Mouse (Mus musculus) heart, postnatal 36 days (tissue): ENCODE measurements around the gene Gm2696. TPM values are rescaled to one million over a fixed set of nuclear protein-coding genes. Genes with fewer than 3 reads are reported as not detected.
"Not testable (repeated sequence)": the region's sequence is repeated elsewhere in the genome, so short reads cannot be mapped to it uniquely, and the experiment has no call there.

Source experiments
- DNase-seq, 2 experiments: peaks; one replicate each; pipeline ENCODE4 v3.0.0; 2021 to 2022
- intact Hi-C: fragments of 180-260 bp; cut with DNase I; formaldehyde crosslinking; loops from one replicate; pipeline ENCODE4 v1.15.1; 2025
- total RNA-seq, 2 experiments: library from RNA; stranded (reverse); gene quantifications; 2 replicates each; pipeline ENCODE4 v1.2.3; 2021

Gm2696 gene
- total RNA-seq: not detected

DNA sequence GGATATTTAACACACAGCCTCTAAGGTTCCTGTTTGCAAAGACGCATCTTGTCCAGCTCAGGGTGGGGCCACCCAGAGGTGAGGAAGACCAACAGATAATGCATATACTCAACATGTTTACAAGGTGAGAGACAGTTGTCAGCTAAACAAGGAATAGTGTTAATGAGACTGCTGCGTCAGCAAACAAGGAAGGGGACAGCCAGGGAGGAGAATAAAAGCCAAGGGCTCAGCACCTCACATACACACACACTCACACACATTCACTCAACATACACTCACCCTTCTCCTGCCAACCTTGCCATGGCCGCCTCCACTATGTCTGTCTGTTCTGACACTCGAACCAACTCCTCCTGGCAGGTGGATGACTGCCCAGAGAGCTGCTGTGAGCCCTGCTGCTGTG lies at the start of gene Gm2696:
Gene Gm2696, plus strand, starts transcription at position 301 of the 400 bp plus-strand sequence.
- intact Hi-C loops: loop anchor here (2.0 kb wide), 1 partner anchor 86 kb away; no protein-coding TSS in a partner anchor

DNA sequence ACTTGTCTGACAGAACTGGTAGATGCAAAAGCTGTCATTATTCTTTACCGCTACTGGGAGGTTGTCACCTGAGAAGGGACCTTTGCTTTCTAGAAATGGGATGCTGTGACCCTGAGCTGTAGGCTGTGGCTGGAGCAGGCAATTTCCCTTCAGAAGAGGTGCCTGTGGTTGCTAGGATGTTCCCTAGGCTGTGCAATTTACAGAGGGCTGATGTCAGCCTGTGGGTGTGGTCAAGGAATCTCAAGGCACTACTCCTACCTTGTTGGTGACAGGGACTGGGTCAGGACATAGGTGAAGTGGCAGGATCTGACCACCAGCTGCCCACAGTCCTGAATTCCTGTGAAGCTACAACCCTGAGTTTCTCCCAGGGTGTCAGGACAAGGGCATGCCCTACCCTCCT lies 44.8 kb upstream of the Gm2696 start:
- intact Hi-C loops: no loop called here
- no peak for DNase-seq

More for the DNA sequence above, at the start of gene Gm2696:
- DNase-seq: no peak

DNA sequence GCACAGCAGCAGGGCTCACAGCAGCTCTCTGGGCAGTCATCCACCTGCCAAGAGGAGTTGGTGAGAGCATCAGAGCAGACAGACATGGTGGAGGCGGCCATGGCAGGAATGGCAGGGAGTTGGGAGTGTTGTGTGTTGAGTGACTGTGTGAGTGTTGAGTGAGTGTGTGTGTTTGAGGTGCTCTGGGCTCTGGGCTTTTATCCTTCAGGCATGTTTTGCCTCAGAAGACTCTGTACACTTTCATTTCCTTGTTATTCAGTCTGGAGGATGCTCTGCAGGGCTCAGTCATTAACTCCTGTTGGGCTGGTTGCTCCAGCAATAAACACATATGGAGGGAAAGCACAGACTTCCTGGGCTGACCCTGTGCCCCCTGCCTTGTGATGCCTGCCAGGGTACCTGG lies 43.3 kb upstream of the Gm2696 start, which contains the start of gene Gm3238:
Gene Gm3238, minus strand, starts transcription at position 101 of the 400 bp plus-strand sequence.
- intact Hi-C loops, DNase-seq: not testable (repeated sequence)

DNA sequence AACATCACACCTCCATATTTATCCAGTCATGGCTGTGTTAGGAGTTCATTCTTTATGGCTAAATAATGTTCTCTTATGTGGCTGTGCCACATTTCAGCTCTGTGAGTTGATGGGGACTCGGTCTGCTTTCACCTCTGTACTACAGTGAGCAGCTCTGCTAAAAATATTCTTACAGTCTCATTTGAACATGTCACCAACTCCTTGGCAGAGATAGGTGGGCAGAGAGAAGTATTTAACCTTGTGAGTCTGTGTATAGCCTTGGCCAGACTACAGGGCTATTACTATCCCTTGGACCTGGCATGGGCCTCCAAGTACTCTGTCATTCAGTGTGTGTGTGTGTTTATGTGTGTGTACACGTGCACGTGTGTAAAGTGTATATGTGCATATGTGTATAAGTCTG lies 42.3 kb upstream of the Gm2696 start:
- intact Hi-C loops, DNase-seq: not testable (repeated sequence)

DNA sequence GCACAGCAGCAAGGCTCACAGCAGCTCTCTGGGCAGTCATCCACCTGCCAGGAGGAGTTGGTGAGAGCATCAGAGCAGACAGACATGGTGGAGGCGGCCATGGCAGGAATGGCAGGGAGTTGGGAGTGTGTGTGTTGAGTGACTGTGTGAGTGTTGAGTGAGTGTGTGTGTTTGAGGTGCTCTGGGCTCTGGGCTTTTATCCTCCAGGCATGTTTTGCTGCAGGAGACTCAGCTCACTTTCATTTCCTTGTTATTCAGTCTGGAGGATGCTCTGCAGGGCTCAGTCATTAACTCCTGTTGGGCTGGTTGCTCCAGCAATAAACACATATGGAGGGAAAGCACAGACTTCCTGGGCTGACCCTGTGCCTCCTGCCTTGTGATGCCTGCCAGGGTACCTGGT lies 37.6 kb upstream of the Gm2696 start, which contains the start of gene Gm7138:
Gene Gm7138, minus strand, starts transcription at position 101 of the 400 bp plus-strand sequence.
- DNase-seq, intact Hi-C loops: not testable (repeated sequence)

DNA sequence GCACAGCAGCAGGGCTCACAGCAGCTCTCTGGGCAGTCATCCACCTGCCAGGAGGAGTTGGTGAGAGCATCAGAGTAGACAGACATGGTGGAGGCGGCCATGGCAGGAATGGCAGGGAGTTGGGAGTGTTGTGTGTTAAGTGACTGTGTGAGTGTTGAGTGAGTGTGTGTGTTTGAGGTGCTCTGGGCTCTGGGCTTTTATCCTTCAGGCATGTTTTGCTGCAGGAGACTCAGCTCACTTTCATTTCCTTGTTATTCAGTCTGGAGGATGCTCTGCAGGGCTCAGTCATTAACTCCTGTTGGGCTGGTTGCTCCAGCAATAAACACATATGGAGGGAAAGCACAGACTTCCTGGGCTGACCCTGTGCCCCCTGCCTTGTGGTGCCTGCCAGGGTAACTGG lies 32.0 kb upstream of the Gm2696 start, which contains the start of gene Gm3250:
Gene Gm3250, minus strand, starts transcription at position 101 of the 400 bp plus-strand sequence.
- DNase-seq, intact Hi-C loops: not testable (repeated sequence)

DNA sequence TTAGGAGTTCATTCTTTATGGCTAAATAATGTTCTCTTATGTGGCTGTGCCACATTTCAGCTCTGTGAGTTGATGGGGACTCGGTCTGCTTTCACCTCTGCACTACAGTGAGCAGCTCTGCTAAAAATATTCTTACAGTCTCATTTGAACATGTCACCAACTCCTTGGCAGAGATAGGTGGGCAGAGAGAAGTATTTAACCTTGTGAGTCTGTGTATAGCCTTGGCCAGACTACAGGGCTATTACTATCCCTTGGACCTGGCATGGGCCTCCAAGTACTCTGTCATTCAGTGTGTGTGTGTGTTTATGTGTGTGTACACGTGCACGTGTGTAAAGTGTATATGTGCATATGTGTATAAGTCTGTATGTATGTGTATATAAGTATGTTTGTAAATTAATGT lies 31.1 kb upstream of the Gm2696 start:
- DNase-seq, intact Hi-C loops: not testable (repeated sequence)

DNA sequence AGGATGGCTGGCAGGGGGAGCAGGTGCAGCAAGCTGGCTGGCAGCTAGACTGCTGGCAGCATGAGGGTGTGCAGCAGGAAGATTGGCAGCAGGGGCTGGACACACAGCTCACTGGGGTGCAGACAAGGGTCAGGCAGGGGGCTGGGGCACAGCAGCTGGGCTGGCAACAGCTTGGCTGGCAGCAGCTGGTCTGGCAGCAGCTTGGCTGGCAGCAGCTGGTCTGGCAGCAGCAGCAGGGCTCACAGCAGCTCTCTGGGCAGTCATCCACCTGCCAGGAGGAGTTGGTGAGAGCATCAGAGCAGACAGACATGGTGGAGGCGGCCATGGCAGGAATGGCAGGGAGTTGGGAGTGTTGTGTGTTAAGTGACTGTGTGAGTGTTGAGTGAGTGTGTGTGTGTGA lies 26.6 kb upstream of the Gm2696 start, which contains the start of gene Gm7137:
Gene Gm7137, minus strand, starts transcription at position 325 of the 400 bp plus-strand sequence.
- intact Hi-C loops: not testable (repeated sequence)
- DNase-seq: peak; percentile 13 to 21

DNA sequence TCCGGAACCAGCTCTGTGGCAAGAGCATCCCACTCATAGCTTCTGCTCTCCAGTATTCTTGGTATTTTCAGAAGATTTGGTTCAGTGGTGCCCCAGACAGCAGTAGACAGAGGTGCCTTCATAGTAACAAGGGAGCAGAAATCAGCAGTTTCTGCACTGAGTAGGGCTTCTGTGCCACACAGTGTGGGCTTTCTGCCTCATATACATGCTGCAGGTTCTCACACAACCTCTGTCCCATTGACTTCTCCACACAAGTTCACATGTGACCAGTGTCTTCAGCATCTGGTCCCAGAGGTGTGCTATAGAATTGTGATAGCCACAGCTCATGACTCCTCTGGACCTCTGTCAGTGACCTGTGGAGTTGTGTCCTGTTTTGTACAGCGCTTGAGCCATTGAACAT lies 25.9 kb upstream of the Gm2696 start:
- no peak for DNase-seq
- intact Hi-C loops: no loop called here

DNA sequence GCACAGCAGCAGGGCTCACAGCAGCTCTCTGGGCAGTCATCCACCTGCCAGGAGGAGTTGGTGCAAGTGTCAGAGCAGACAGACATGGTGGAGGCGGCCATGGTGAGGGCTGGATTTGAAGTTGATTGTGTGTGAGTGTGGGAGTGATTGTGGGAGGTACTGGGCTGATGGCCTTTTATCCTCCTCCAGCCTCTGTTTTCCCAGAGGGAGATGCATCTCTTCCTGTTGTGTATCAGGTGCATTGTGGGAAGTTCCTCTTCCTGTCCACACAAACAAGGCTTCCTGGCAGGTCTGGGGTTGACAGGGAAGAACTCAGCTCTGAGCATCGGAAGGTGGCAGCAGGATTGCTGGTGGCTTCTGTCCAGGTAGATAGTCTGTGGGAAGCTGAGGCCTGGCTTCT lies 19.5 kb upstream of the Gm2696 start, which contains the start of gene Gm9639:
Gene Gm9639, minus strand, starts transcription at position 101 of the 400 bp plus-strand sequence.
- intact Hi-C loops: no loop called here
- DNase-seq: no peak

DNA sequence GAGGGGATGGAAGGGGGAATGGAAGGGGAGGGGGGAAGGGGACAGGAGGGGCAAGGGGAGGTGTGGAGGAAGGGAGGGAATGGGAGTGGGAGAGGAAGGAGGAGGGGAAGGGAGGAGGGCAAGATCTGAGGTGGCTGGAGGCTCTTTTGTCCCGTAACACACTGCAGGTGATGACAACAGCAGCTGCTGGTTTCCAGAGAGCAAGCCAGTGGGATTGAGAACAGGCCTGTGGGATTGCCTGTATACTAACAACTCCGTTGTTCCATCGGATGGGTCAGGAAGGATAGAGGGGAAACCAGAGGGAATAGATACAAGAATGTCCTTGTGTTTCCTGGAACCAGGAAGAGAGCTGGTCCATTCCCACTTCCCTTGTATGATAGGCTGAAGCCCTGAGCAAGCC lies 16.8 kb upstream of the Gm2696 start:
- intact Hi-C loops: no loop called here
- DNase-seq: no peak

DNA sequence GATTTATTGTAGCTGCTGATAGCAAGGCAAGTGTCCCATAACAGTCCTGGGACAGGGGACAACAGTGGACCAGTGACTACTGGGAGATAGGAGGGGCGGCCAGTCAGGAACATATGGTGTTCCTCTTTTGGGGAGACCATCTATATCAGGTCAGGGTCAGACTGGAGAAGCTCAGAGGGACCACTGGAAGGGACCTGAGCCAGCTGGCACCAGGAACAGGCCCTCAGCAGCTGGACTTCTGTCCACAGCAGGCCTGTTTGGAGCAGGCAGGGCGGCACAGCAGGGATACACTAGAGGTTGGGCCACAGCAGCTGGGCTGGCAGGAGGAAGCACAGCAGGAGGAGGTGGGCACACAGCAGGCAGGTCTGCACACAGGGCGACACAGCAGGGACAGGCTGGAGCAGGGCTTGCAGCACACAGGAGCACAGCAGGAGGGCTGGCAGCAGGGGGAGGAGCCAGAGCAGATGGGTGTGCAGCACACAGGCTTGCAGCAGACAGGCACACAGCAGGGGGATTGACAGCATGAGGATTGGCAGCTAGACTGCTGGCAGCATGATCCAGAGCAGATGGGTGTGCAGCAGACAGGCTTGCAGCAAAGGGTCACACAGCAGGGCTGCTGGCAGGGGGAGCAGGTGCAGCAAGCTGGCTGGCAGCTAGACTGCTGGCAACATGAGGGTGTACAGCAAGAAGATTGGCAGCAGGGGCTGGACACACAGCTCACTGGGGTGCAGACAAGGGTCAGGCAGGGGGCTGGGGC lies 16.1 kb upstream of the Gm2696 start:
- intact Hi-C loops: not testable (repeated sequence)

DNA sequence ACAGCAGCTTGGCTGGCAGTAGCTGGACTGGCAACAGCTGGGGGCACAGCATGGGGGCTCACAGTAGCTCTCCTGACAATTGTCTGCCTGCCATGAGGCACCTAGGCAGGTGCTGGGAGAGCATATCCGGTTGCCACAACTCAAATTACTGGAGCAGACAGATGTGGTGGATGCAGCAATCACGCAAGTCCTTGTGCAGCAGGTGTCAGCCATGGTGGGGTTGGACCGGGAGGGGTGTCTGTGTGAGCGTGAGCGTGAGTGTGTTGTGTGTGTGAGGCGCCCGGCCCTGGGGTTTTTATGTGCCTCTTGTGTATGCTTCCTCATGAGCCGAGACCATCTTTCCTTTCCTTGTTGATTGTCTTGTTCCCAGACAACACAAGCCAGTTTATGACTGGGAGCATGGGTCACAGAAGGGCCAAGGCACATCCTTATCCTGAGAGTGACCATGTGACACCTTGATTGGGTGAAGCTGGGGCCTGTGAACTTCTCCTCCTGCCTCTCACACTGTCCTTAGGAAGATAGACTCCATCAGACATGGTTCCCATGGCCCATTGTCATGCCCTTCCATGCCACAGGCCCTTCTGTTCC lies 15.5 kb upstream of the Gm2696 start, which contains the start of gene Gm19668:
Gene Gm19668, minus strand, starts transcription at position 213 of the 588 bp plus-strand sequence.
- no peak for DNase-seq
- intact Hi-C loops: no loop called here

More for the DNA sequence above, 16.1 kb upstream of the Gm2696 start:
- not testable (repeated sequence) for DNase-seq

DNA sequence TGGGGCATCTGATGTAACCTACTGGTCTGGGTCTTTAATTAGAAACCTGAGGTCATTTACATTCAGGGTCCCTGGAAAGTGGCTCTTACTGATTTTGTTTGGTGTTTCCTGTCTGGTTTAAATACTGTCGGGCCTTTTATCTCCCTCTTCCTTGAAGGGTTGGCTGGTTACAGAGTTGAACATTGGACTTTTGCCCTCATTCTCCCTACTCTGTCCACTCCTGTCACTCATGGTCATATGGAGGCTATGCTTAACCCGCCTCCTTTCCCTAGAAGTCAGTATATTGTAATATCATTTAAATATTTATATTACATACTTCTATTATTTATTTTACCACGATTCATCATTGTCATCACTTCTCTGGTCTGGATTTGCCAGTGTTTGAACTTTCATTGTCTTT lies 10.4 kb upstream of the Gm2696 start:
- intact Hi-C loops: no loop called here
- no peak for DNase-seq

DNA sequence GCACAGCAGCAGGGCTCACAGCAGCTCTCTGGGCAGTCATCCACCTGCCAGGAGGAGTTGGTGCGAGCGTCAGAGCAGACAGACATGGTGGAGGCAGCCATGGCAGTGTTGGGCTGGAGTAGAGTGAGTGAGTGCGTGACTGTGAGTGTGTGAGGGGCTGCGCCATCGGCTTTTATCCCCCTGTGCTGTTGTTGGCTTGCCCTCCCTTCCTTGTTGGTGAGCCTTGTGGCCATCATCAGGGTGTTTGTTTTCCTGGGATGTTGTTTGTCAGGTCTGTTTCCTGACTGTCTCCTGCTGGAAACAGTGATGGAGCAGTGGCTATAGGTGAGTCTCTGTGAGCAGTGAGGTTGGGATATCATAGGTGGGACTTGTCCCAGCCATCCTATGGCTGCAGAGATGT lies 2.7 kb upstream of the Gm2696 start, which contains the start of gene Gm9507:
Gene Gm9507, minus strand, starts transcription at position 101 of the 400 bp plus-strand sequence.
- intact Hi-C loops: no loop called here
- no peak for DNase-seq

DNA sequence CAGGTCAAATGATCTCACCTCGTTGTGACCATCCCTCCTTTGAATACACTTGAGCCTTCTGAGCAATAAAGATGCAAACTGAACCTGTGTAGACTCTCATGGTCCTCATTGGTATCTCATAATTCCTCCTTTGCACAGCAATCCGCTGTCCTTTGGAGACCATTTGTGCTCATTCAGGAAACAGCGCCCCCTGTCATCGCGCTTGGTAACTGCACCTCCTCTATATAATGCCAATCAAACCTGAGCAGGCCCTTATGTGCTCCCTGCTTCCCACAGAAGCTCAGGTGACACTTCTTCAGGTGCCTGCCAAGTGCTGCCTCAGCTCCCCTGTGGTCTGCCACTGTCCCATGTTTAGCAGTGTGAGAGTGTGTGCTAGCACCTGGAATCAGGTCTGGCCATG lies 1.0 kb downstream of the Gm2696 start:
- peak; percentile 18 to 45 for DNase-seq
- intact Hi-C loops: loop anchor here (2.0 to 5.0 kb wide), 2 partner anchors 87 to 188 kb away; no protein-coding TSS in a partner anchor

DNA sequence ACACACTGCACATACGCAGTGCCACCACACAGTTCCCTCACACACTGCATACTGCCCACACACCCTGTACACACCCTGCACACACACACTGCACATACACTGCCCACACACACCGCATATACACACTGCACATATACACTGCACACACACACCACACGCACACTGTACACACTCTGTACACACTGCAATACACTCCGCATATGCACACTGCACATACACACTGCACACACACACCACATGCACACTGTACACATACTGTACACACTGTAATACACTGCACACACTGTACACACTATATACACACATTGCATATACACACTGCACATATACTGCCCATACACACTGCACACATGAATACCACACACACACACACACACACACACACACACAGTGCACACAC lies 4.0 kb downstream of the Gm2696 start:
- intact Hi-C loops: loop anchor here (5.0 kb wide), 1 partner anchor 191 kb away; no protein-coding TSS in a partner anchor
- DNase-seq: no peak

DNA sequence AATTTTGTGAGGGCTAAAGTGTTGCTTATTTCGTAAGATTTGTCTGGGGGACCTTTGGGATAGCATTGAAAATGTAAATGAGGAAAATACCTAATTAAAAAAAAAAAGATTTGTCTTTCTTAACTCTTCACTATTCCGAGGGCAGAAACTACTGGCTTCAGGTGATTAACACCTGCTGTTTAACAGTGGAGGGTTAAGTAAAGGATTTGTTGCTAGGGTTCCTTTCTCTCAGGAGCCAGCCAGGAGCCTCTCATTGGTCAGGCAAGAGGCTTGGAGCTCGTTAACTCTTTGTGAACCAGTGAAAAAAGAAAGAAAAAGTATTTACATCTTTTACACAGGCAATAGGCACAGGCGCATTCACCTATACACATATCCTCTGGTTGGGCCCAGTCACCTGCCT lies 4.7 kb downstream of the Gm2696 start:
- intact Hi-C loops: loop anchor here (5.0 kb wide), 1 partner anchor 192 kb away; no protein-coding TSS in a partner anchor
- no peak for DNase-seq

DNA sequence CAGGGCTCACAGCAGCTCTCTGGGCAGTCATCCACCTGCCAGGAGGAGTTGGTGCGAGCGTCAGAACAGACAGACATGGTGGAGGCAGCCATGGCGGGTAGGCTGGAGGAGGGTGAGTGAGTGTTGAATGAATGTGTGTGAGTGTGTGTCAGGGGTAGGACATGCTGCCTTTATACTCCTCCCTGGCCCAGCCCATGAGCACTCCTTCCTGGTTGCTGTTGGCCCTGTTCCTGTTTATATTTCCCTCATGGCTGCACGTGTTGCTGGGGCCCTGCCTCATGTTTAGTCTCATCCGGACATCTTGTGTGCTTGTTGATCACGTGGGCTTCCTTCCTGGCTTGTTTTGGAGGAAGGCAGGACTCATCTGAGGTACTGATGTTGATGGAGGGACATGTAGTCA lies 12.5 kb downstream of the Gm2696 start, which contains the start of gene Krtap10-4:
Gene Krtap10-4, minus strand, starts transcription at position 145 of the 400 bp plus-strand sequence.
- no peak for DNase-seq
- intact Hi-C loops: no loop called here

DNA sequence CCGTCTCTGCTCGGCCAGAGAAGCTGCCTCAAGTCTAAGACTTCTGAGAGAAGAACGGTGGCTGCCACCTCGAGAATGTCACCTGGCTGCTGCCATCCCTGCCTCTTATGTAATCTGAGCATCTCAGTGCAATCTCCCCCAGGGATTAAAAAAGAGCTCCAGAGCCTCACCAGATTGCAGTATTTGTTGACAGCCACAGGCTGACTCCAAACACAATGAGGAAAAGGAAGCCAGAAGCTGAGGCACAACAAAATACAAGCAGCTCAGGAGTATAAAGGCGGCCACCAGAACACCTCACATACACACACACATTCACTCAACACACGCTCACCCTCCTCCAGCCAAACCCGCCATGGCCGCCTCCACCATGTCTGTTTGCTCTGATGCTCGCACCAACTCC lies 21.2 kb downstream of the Gm2696 start, which contains the start of gene Krtap10-10:
Gene Krtap10-10, plus strand, starts transcription at position 301 of the 400 bp plus-strand sequence.
- no peak for DNase-seq
- intact Hi-C loops: no loop called here

DNA sequence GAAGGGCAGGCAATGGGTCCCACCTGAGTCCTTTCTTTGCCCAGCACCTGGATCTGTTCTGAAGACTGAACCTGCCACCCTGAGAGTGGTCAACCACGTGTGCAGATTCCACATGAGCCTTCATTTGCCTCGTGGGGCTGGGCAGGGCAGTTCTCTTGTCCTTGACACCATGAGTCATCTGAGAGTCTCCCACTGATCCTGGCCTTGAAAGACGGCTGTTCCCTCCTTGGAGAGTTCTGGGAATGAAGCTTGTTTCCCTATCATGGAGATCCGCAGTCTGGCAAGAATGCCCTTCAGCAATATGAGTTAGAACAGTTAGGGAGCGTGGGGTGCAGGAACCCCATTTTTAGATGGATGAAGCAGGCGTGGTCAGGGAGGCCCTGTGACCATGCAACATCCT lies 24.5 kb downstream of the Gm2696 start:
- intact Hi-C loops: no loop called here
- no peak for DNase-seq
